Mouse (Mus musculus): ENCODE data around the gene Agl. TPM values are rescaled to one million over a fixed set of nuclear protein-coding genes. Genes with fewer than 3 reads are reported as not detected.
A peak's percentile ranks its signal among the peaks of the same experiment; 100 is the strongest.

Agl gene
- polyA plus RNA-seq, 1 experiment from 2014 or later: 19.5 TPM

DNA sequence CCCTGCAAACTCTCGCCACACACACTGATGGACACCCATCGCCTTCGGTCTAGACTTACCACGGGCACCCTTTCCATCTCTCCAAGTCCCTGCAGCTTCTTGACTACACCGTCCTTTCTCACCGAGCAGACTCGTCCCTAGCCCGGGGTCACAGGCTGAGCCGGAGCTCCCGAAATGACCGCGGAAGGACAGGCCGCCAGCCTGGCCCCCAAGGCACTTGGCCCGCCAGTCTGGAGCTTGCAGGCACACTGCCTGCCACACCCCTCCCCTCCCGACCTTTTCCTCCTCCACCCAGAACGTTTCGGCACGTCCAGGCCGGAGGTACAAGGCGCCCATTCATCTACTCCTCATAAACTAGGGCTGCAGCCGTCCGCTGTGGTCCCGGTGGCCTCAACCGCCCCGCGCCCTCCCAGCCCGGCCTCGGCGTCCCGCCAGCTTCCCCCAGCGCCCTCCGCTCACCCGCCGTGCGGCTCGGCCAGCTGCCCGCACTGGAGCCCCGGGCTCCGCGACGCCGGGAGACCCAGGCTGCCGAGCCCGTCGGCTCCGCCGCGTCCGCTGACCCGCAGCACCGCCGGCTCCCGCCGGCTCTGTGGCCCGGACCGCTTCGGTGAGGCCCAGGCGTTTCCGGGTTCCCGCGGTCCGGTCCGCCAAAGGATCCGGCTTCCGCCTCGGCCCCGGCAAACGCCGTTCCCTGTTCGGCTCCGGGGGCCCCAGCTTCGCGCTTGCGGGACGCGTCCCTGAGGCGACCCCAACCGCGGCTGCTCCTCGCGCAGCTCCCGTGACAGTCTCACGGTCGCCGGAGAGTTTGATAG, 96.1 kb downstream of the Agl start:
- Histone ChIP-seq H3K36me3 (replicated peaks; ENCODE audit: control insufficient read depth, insufficient read depth) (no peaks in the 10 kb centered on the region), H3K4me2 (replicated peaks) (peak overlapping the region; percentile 74), H3K9ac (peak overlapping the region; percentile 93), H3K27me3 (ENCODE audit: control insufficient read depth, insufficient read depth, low read length) (peaks cover 4% of the 10 kb centered on the region; the same call in 1 of the 2 replicates), H3K27ac (peak overlapping the region; percentile 52; the same call in 1 of the 2 replicates), H3K4me1 (replicated peaks; ENCODE audit: control insufficient read depth, insufficient read depth, low read length) (peaks cover 12% of the 10 kb centered on the region), H3K9me3 (ENCODE audit: control insufficient read depth, low read length) (no peaks in the 10 kb centered on the region), H3K4me3 (replicated peaks; ENCODE audit: low read length) (peak overlapping the region; percentile 95)
- ATAC-seq (ENCODE audit: low FRiP score) (peak; percentile 89), DNase-seq (ENCODE audit: low spot score) (peak; percentile 69)
- under 1% methylated on average over 71 of the region's 85 CpGs for WGBS

DNA sequence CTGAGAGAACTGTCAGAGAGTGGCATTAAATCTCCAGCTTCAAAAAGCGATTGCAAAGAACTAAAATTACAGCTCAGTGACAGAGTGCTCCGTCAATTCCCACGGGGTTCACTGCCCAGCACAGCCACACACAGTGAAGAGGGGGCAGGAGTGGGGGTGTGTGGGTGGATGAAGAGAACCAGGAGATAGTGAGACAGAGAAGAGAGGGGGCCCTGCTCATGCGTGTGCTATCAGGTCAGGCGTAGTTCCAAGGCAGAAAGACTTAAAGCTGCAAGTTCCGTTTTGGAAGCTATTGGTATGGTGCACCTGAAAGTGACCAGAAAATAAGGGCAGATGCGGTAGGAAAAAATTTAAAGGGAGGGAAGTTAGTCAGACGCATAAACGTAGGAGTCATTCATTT, 97.0 kb downstream of the Agl start:
- H3K36me3 ChIP-seq (replicated peaks; ENCODE audit: control insufficient read depth, insufficient read depth): no peaks in the 10 kb centered on the region
- no peak for DNase-seq (ENCODE audit: low spot score)
- peaks cover 4% of the 10 kb centered on the region; the same call in 1 of the 2 replicates for H3K27me3 ChIP-seq (ENCODE audit: control insufficient read depth, insufficient read depth, low read length)
- H3K4me3 ChIP-seq (replicated peaks; ENCODE audit: low read length): peak overlapping the region; percentile 95
- peaks cover 12% of the 10 kb centered on the region for H3K4me1 ChIP-seq (replicated peaks; ENCODE audit: control insufficient read depth, insufficient read depth, low read length)
- no peak for ATAC-seq (ENCODE audit: low FRiP score)
- H3K27ac ChIP-seq: no peak overlapping the region
- peak overlapping the region; percentile 93 for H3K9ac ChIP-seq
- H3K4me2 ChIP-seq (replicated peaks): peak overlapping the region; percentile 74
- WGBS: 51% methylated on average over 9 of the region's 9 CpGs
- H3K9me3 ChIP-seq (ENCODE audit: control insufficient read depth, low read length): no peaks in the 10 kb centered on the region

DNA sequence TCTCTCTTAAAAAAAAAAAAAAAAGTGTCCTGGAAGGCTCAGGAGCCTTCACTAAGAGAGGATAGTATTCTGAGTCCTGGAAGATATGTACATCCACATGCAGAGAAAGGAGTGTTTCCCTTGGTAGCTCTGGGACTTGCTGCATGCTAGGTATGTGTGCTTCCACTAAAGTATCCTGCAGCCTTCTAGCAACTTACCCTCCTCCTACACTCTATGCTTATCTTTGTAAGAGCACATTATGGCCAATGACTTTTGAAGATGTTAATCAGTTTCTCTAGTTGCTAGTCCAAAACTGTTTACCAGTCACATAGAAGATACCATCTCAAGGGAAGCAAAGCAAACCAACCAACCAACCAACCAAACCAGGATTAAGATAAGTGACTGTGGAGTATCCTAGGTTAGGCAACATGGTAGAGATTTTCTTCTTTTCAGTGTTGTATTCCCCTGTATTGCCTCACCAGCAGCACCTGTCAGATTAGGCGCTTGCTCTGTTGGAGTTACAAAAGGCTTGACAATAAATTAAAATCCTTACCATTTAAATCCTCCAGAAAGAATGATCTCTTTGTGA, 102.2 kb downstream of the Agl start:
- no peaks in the 10 kb centered on the region for H3K36me3 ChIP-seq (replicated peaks; ENCODE audit: control insufficient read depth, insufficient read depth)
- ATAC-seq (ENCODE audit: low FRiP score): no peak
- 98% methylated on average over 1 of the region's 1 CpGs for WGBS
- DNase-seq (ENCODE audit: low spot score): no peak
- H3K9me3 ChIP-seq (ENCODE audit: control insufficient read depth, low read length): no peaks in the 10 kb centered on the region
- no peak overlapping the region for H3K4me3 ChIP-seq (replicated peaks; ENCODE audit: low read length)
- peaks cover under 1% of the 10 kb centered on the region for H3K4me1 ChIP-seq (replicated peaks; ENCODE audit: control insufficient read depth, insufficient read depth, low read length)
- no peak overlapping the region for H3K4me2 ChIP-seq (replicated peaks)
- H3K27me3 ChIP-seq (ENCODE audit: control insufficient read depth, insufficient read depth, low read length): no peaks in the 10 kb centered on the region
- no peak overlapping the region for H3K9ac ChIP-seq
- no peak overlapping the region for H3K27ac ChIP-seq

DNA sequence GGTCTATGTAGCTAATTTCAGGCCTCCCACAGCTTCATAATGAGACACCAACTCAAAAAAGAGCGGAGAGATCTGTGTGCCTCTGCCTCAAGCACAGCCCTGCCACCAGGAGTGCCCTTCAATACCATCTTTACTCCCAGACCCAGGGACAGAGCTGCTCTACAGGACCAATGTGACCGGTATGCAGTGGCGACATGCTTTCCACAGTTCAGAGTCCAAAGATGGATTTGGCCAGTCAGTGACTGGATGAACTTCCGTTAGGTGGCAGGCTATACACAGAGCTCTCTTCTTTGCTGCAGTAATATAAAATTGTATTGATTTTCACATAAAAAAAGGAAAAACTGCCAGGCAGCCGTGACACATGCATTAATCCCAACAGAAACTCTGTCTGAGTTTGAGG, 104.1 kb downstream of the Agl start:
- ATAC-seq (ENCODE audit: low FRiP score) (no peak), DNase-seq (ENCODE audit: low spot score) (no peak)
- no peaks in the 10 kb centered on the region for H3K27me3 ChIP-seq (ENCODE audit: control insufficient read depth, insufficient read depth, low read length)
- no peak overlapping the region for H3K4me3 ChIP-seq (replicated peaks; ENCODE audit: low read length)
- H3K9ac ChIP-seq: no peak overlapping the region
- H3K9me3 ChIP-seq (ENCODE audit: control insufficient read depth, low read length): no peaks in the 10 kb centered on the region
- H3K27ac ChIP-seq: no peak overlapping the region
- no peak overlapping the region for H3K4me2 ChIP-seq (replicated peaks)
- WGBS: 96% methylated on average over 5 of the region's 5 CpGs
- no peaks in the 10 kb centered on the region for H3K36me3 ChIP-seq (replicated peaks; ENCODE audit: control insufficient read depth, insufficient read depth)
- H3K4me1 ChIP-seq (replicated peaks; ENCODE audit: control insufficient read depth, insufficient read depth, low read length): no peaks in the 10 kb centered on the region

DNA sequence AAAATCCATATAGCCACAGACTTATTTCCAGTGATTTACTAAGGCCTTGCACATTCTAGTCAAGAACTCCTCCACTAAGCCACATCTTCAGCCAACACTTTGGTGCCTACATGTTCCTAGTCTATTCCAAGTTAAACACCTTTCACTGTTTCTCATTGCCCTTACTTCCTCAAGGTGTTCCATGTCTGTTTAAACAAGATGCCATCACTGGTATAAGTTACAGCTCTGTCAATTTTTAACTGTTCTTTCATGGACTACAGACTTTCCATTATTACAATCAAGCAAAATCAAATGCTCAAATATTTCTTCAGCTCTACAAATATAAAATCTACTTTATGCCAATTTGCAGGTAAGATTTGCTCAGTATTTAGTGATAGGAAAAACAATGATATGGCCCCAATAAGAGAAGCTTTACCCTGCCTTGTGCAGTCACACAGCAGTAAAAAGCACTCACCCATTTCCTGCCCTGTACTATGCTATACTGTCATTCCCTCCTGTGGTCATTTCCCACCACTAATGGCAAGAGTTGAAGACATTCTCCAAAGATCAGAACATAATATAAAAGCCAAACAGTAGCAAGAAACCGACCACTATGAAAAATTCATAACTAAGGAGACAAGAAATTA, 105.2 kb downstream of the Agl start:
- H3K36me3 ChIP-seq (replicated peaks; ENCODE audit: control insufficient read depth, insufficient read depth): no peaks in the 10 kb centered on the region
- H3K9ac ChIP-seq: no peak overlapping the region
- H3K9me3 ChIP-seq (ENCODE audit: control insufficient read depth, low read length): no peaks in the 10 kb centered on the region
- ATAC-seq (ENCODE audit: low FRiP score) (no peak), DNase-seq (ENCODE audit: low spot score) (no peak)
- no peak overlapping the region for H3K27ac ChIP-seq
- H3K27me3 ChIP-seq (ENCODE audit: control insufficient read depth, insufficient read depth, low read length): no peaks in the 10 kb centered on the region
- H3K4me1 ChIP-seq (replicated peaks; ENCODE audit: control insufficient read depth, insufficient read depth, low read length): no peaks in the 10 kb centered on the region
- H3K4me2 ChIP-seq (replicated peaks): no peak overlapping the region
- no peak overlapping the region for H3K4me3 ChIP-seq (replicated peaks; ENCODE audit: low read length)
- WGBS: 97% methylated on average over 1 of the region's 1 CpGs

DNA sequence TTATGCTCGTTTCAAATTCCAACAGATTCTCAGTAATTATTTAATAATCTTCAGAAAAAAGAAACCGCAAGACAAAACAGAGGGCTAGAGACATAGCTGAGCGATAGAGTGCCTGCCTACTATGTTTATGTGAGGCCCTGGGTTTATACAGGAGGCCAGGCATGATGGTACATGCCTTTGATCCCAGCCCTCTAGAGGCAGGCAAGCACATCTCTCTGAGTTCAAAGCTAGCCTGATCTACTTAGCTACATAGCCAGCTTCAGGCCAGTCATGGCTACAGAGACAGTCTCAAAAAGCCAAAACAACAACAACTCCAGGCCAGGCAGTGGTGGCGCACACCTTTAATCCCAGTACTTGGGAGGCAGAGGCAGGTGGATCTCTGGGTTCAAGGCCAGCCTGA, 106.4 kb downstream of the Agl start:
- H3K9me3 ChIP-seq (ENCODE audit: control insufficient read depth, low read length): no peaks in the 10 kb centered on the region
- H3K4me3 ChIP-seq (replicated peaks; ENCODE audit: low read length): no peak overlapping the region
- 93% methylated on average over 4 of the region's 4 CpGs for WGBS
- H3K4me1 ChIP-seq (replicated peaks; ENCODE audit: control insufficient read depth, insufficient read depth, low read length): no peaks in the 10 kb centered on the region
- H3K36me3 ChIP-seq (replicated peaks; ENCODE audit: control insufficient read depth, insufficient read depth): no peaks in the 10 kb centered on the region
- H3K4me2 ChIP-seq (replicated peaks): no peak overlapping the region
- H3K27ac ChIP-seq: no peak overlapping the region
- H3K27me3 ChIP-seq (ENCODE audit: control insufficient read depth, insufficient read depth, low read length): no peaks in the 10 kb centered on the region
- DNase-seq (ENCODE audit: low spot score) (no peak), ATAC-seq (ENCODE audit: low FRiP score) (no peak)
- no peak overlapping the region for H3K9ac ChIP-seq

DNA sequence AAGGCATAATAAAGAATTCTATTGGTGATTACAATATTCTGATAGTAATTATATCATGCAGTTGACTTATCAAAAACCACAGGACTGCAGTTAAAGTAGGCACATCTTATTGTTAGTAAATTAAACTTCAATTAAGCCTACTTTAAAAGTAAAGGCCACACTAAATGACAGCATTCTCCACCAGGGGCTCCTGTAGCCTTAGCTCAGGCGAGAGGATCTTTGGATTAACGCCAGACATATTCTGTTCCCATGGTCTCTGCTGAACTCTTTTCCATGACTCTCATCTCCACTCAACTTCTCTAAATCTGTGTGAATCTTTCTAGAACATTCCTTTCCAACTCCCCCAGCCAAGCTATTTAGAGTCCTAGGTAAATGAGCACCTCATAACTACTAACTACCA, 109.2 kb downstream of the Agl start:
- H3K9me3 ChIP-seq (ENCODE audit: control insufficient read depth, low read length): no peaks in the 10 kb centered on the region
- no peak for DNase-seq (ENCODE audit: low spot score)
- WGBS: 66% methylated on average over 2 of the region's 2 CpGs

DNA sequence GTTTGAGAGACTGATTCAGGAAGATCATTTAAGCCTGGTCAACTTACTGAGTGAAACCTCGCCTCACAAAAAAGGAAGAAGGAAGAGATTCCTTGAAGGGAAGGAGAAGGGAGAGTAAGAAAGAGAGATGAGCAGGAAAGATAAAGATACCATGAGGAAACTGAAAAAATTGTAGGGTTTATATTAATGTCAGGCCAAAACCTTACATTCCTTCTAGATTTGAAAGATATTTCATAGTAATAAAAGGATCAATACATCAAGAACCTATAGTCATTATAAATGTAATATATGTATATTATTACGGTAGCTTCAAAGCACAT, 112.3 kb downstream of the Agl start:
- no peak for ATAC-seq (ENCODE audit: low FRiP score)

More for the DNA sequence above, 109.2 kb downstream of the Agl start:
- Histone ChIP-seq H3K4me3 (replicated peaks; ENCODE audit: low read length) (no peak overlapping the region), H3K36me3 (replicated peaks; ENCODE audit: control insufficient read depth, insufficient read depth) (no peaks in the 10 kb centered on the region), H3K27me3 (ENCODE audit: control insufficient read depth, insufficient read depth, low read length) (no peaks in the 10 kb centered on the region), H3K27ac (no peak overlapping the region), H3K4me1 (replicated peaks; ENCODE audit: control insufficient read depth, insufficient read depth, low read length) (no peaks in the 10 kb centered on the region), H3K4me2 (replicated peaks) (no peak overlapping the region), H3K9ac (no peak overlapping the region)
- ATAC-seq (ENCODE audit: low FRiP score): no peak

DNA sequence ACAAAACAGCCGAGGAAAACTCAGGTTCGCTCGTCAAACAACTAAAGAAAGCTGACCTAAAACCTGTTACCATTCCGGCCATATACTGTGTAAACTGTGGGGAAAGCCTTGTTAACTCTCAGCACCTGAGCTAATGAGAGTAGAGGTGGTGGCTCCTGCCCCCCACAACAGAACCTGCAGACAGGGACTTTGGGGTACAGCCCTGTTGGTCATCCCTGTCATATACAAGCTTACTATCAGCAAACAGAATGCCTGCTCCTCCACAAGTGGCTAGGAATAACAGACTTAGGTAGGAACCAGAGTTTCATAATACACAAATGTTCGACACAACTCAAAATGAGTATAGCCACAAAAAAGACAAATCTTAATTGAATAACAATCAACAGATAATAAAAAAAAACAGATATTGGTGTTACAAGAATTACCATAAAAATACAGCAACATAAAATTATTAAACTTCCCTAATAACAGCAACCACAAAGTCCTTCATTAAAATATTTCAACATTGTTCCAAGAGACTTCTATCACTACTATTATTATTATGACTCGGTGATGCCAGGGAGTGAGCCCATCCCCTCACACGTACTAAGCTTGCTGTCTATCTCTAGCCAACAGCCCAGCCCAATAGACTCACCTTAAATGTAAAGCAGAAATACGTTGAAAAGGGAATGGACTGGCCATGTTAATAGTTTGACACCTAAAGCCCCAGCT, 112.9 kb downstream of the Agl start:
- H3K9ac ChIP-seq: no peak overlapping the region
- H3K9me3 ChIP-seq (ENCODE audit: control insufficient read depth, low read length): no peaks in the 10 kb centered on the region
- H3K4me2 ChIP-seq (replicated peaks): no peak overlapping the region
- ATAC-seq (ENCODE audit: low FRiP score): no peak
- H3K36me3 ChIP-seq (replicated peaks; ENCODE audit: control insufficient read depth, insufficient read depth): 0 out of 2 replicates have a peak, but pooled peaks cover 4% of the 10 kb centered on the region
- H3K27me3 ChIP-seq (ENCODE audit: control insufficient read depth, insufficient read depth, low read length): no peaks in the 10 kb centered on the region
- H3K27ac ChIP-seq: no peak overlapping the region
- H3K4me3 ChIP-seq (replicated peaks; ENCODE audit: low read length): no peak overlapping the region
- H3K4me1 ChIP-seq (replicated peaks; ENCODE audit: control insufficient read depth, insufficient read depth, low read length): no peaks in the 10 kb centered on the region
- 92% methylated on average over 8 of the region's 8 CpGs for WGBS
- no peak for DNase-seq (ENCODE audit: low spot score)

More for the DNA sequence above, 112.3 kb downstream of the Agl start:
- WGBS: 95% methylated on average over 2 of the region's 2 CpGs
- no peaks in the 10 kb centered on the region for H3K4me1 ChIP-seq (replicated peaks; ENCODE audit: control insufficient read depth, insufficient read depth, low read length)
- no peak overlapping the region for H3K4me2 ChIP-seq (replicated peaks)
- H3K27me3 ChIP-seq (ENCODE audit: control insufficient read depth, insufficient read depth, low read length): no peaks in the 10 kb centered on the region
- no peak overlapping the region for H3K9ac ChIP-seq
- H3K27ac ChIP-seq: no peak overlapping the region
- no peak for DNase-seq (ENCODE audit: low spot score)
- no peaks in the 10 kb centered on the region for H3K9me3 ChIP-seq (ENCODE audit: control insufficient read depth, low read length)
- 0 out of 2 replicates have a peak, but pooled peaks cover 4% of the 10 kb centered on the region for H3K36me3 ChIP-seq (replicated peaks; ENCODE audit: control insufficient read depth, insufficient read depth)
- H3K4me3 ChIP-seq (replicated peaks; ENCODE audit: low read length): no peak overlapping the region
